Mouse (Mus musculus): ENCODE measurements at regions not wholly inside any gene's neighbourhood (a gene's known extent, or its start where the extent isn't known, plus 50 kb on each side); places are given as distances from the start of the nearest gene placed in this dataset.

GRCm38 (mm10) chr16:63319602-63320001 lies 465.5 kb downstream of the Pros1 start:
- CTCF ChIA-PET, result no interaction called here

GRCm38 (mm10) chr16:63351511-63352125 lies 497.5 kb downstream of the Pros1 start:
- CTCF ChIA-PET, result no interaction called here

- CTCF ChIA-PET, result no interaction called here
Observed at GRCm38 (mm10) chr16:63369868-63370267, 494.1 kb downstream of the Epha3 start.

- CTCF ChIA-PET, result no interaction called here
Observed at GRCm38 (mm10) chr16:63371275-63371674, 492.7 kb downstream of the Epha3 start.

- CTCF ChIA-PET, result no interaction called here
Observed at GRCm38 (mm10) chr16:63404976-63405375, 459.0 kb downstream of the Epha3 start.

- CTCF ChIA-PET, result no interaction called here
Observed at GRCm38 (mm10) chr16:63412656-63413055, 451.3 kb downstream of the Epha3 start.

GRCm38 (mm10) chr16:63452301-63452700 lies 411.7 kb downstream of the Epha3 start:
- CTCF ChIA-PET, result no interaction called here

- CTCF ChIA-PET, result no interaction called here
Observed at GRCm38 (mm10) chr16:63466615-63467014, 397.4 kb downstream of the Epha3 start.

GRCm38 (mm10) chr16:63468851-63469250 lies 395.1 kb downstream of the Epha3 start:
- CTCF ChIA-PET, result no interaction called here
